Mouse (Mus musculus) testis, adult 2 months (tissue): ENCODE data around the gene Ugt1a5. TPM values are rescaled to one million over a fixed set of nuclear protein-coding genes. Genes with fewer than 3 reads are reported as not detected.

Source experiments
- H3K27ac ChIP-seq: fragments of 200-500 bp; 2 replicates; pipeline ENCODE4 v1.5.1; 2012; ENCODE audit warnings: low read depth, low read length; ENCODE audit not compliant: control insufficient read depth, insufficient read depth
- H3K27me3 ChIP-seq: fragments of 200-500 bp; 2 replicates; pipeline ENCODE4 v1.6.1; 2012; ENCODE audit warnings: mild to moderate bottlenecking, low read length, moderate library complexity; ENCODE audit not compliant: control insufficient read depth, insufficient read depth
- H3K36me3 ChIP-seq: fragments of 200-500 bp; 2 replicates; pipeline ENCODE4 v1.6.1; 2012; ENCODE audit warnings: mild to moderate bottlenecking, low read length; ENCODE audit not compliant: control insufficient read depth, insufficient read depth
- H3K4me1 ChIP-seq: fragments of 200-500 bp; 2 replicates; pipeline ENCODE4 v1.6.1; 2012; ENCODE audit warnings: low read length; ENCODE audit not compliant: control insufficient read depth, insufficient read depth
- H3K4me3 ChIP-seq: fragments of 200-500 bp; 2 replicates; pipeline ENCODE4 v1.5.1; 2012; ENCODE audit warnings: low read depth, mild to moderate bottlenecking, low read length, moderate library complexity, mixed read lengths; ENCODE audit not compliant: control insufficient read depth
- CTCF ChIP-seq: fragments of 200-500 bp; IDR thresholded peaks from 2 replicates; pipeline ENCODE4 v1.5.1; 2012; ENCODE audit warnings: low read depth, mild to moderate bottlenecking, inconsistent platforms, low read length, moderate library complexity; ENCODE audit not compliant: control insufficient read depth, insufficient read depth, insufficient replicate concordance
- POLR2A ChIP-seq: fragments of 200-500 bp; IDR thresholded peaks from 2 replicates; pipeline ENCODE4 v1.6.1; 2012; ENCODE audit warnings: low read depth, mild to moderate bottlenecking, inconsistent platforms, low read length, moderate library complexity; ENCODE audit not compliant: control insufficient read depth
- polyA plus RNA-seq: library from polyadenylated mRNA; depleted of rRNA; stranded (reverse); fragments of >200 nt; gene quantifications from 2 replicates; pipeline ENCODE4 v1.2.3, GENCODE M21; 2012

Gene Ugt1a5
- polyA plus RNA-seq, 1 experiment = 0.09 TPM

DNA sequence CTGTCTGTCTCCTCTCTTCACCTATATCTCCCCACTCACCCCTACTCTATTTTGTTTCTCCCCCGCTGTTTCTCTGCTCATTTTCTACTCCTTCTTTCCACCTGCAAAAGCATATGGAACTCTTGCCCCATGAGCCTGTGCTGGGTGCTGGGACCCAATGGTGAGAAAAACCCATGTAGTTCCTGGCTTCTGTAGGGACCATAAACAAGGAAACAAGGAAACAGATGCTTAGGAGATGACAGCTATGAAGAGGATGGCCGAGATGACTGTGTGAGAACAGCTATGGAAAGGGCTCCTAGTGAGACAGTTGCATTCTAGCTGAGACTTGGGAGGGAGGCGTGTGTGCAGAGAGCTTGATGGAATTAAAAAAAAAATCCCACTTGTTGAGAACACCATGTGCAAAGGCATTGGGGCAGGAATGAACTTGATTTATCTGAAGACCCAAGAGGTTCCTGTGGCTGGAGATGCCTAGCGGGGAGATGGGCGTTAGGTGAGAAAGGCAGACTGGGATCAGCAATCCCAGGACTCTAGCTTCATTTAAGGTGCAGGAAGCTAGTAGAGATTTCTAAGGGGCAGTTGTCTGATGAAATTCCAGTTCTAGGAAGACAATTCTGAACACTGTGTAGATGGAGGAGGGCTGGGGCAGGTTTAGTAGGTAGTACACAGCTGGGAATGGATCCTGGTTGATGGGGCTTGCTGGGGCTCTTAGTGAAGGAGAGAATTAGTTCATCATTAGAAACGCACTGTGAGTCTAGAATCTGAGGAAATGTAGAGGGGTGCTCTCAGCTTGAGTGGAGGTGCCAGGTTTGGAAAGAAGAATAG lies 65.4 kb downstream of the Ugt1a5 start:
- TF ChIP-seq CTCF = no peak
- no peak for TF ChIP-seq POLR2A
- no peaks in the 10 kb centered on the region; the same call in 1 of the 2 replicates for H3K36me3 ChIP-seq

DNA sequence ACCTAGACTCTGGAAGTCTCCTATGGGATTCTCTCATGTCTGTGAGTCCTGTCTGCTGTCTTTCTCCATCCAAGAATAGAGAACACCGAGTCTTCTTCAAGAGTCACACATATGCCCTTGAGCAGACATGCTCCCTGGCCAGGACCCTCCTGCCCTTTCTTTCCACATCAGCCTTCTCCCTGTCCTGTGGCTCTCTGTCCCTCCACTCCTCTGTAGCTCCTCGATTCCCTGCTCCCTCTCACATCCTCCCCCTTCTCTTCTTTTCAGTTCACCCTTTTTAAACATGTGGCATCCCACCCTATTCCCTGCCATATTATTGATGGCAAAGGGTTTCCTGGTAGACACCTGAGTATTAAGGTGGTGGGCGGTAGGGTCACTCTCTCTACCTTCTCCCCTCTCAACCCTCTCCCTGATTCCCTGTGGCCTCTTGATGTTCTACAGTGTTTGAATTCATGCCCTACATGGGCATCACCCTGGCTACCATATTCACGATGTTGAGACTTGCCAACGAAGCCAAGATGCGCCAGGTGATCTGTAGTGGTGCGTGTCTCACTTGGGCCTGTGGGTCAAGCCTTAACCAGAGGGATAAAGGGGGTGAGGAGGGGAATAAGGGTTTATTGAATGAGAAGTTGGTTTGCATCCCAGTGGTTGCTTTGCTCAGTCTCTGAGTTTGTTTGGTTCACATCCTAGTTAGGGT lies 66.1 kb downstream of the Ugt1a5 start:
- no peaks in the 10 kb centered on the region for H3K27me3 ChIP-seq
- TF ChIP-seq POLR2A (no peak), CTCF (no peak)

More for the DNA sequence above, 65.4 kb downstream of the Ugt1a5 start:
- H3K27ac ChIP-seq = no peak overlapping the region
- no peaks in the 10 kb centered on the region for H3K27me3 ChIP-seq
- H3K4me3 ChIP-seq = no peak overlapping the region
- H3K4me1 ChIP-seq = peaks cover 2% of the 10 kb centered on the region; the same call in 1 of the 2 replicates

DNA sequence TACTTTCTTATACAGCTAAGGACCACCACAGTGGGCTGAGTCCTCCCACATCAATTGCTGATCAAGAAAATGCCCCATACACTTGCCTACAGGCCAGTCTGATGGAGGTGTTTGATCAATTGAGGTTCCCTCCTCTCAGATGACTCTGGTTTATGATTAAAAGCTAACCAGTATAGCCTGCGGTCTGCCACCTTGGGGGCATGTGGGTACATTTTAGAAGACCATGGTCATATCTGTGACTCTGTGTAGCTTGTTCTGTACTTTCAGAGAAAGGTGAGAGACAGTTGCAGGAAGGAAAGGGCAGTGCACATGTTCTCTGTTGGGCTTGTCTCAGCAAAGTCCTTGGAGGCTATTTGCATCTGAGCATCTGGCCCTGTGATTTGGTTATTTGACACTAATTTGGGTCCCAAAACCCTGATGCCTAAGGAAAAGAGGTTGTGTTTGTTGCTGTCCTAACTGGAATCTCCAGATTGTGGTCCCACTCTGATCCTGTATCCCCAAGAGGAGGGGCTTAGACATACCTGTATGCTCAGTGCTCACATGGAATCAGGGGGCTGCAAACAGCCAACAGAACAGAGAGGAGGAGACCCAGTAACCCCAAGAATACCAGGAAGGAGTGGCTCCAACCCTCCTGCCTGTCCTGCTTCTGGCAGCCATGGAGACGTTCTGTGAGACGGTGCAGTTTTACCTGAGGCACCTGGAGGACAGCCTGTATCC lies 67.0 kb downstream of the Ugt1a5 start:
- no peaks in the 10 kb centered on the region for H3K4me1 ChIP-seq
- TF ChIP-seq POLR2A = no peak
- no peak for TF ChIP-seq CTCF
- no peaks in the 10 kb centered on the region; the same call in 1 of the 2 replicates for H3K36me3 ChIP-seq
- no peak overlapping the region for H3K4me3 ChIP-seq
- no peaks in the 10 kb centered on the region for H3K27me3 ChIP-seq
- no peak overlapping the region for H3K27ac ChIP-seq

More for the DNA sequence above, 66.1 kb downstream of the Ugt1a5 start:
- Histone ChIP-seq H3K36me3 (no peaks in the 10 kb centered on the region; the same call in 1 of the 2 replicates), H3K27ac (no peak overlapping the region), H3K4me3 (no peak overlapping the region), H3K4me1 (no peaks in the 10 kb centered on the region; the same call in 1 of the 2 replicates)

DNA sequence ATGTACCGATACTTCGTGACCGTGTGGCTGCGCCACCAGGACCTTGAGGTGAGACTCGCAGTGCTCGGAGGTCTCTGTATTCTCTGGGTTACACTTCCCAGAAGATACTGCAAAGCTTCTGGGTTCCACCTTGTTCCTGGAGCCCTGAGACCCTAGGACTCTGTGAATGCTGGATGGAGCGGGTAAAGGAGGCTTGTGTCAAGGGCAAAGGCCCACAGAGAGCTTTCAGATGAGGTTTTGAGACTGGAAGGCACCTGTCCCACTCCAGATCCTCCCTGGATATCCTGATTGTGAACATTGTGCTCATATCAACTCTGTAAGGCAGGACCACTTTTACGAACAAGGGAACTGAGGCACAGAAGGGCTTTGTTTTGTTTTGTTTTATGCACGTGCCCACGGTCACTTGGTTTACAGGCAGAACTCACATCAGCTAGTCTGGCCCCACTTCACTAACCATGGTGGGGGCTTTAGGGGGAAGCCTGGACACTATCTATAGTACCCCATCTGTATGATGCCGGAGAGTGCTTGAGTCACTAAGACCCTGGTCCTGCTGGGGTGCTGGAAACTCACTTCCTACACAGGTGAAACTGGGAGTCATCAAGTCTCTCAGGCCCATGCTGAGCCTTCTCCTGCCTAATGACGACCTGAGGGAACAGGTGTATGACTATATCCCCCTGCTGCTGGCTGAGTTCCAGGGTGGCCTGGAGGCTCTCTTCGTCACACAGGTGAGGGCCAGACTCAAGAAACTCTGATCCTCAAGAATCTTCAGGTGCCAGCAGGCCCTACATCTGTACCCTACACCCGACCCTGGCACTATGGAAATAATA lies 67.8 kb downstream of the Ugt1a5 start:
- no peaks in the 10 kb centered on the region for H3K27me3 ChIP-seq
- H3K36me3 ChIP-seq = no peaks in the 10 kb centered on the region; the same call in 1 of the 2 replicates
- no peak overlapping the region for H3K27ac ChIP-seq
- H3K4me1 ChIP-seq = no peaks in the 10 kb centered on the region
- no peak overlapping the region for H3K4me3 ChIP-seq
- TF ChIP-seq POLR2A (no peak), CTCF (no peak)

DNA sequence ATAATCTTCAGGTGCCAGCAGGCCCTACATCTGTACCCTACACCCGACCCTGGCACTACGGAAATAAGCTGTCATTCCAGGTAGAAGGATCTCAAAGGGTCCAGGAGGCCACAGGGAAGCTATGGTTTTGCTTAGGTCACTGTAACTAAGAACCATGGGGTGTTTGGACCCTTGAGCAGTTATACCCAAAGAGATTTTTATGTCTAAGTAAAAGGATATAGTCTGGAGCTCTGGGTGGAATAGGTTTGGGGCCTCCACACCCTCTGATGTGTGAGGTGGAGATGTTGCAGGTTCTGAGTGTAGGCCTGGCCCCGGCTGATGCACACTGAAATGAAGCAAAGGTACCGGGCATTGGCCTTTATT lies 68.4 kb downstream of the Ugt1a5 start:
- Histone ChIP-seq H3K36me3 (no peaks in the 10 kb centered on the region), H3K27me3 (no peaks in the 10 kb centered on the region), H3K27ac (no peak overlapping the region), H3K4me3 (no peak overlapping the region), H3K4me1 (no peaks in the 10 kb centered on the region)
- TF ChIP-seq POLR2A (no peak), CTCF (no peak)

DNA sequence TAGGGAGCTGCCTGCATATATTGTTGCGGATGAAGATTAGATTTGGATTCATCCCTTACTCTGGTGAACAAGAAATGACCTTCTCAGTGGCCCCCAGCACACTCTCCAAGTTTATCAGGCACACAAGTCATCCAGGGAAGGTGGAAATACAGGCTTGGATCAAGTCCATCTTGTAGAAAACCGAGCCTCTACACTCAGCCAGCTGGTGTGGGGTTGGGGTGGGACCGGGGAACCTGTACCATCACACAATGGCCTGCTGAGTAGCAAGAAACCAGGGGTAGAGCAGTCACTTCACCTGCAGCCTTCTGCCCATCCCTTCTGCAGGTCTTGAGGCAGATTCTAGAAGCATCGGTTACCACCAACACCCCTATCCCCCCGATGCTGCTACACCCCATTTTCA lies 68.8 kb downstream of the Ugt1a5 start:
- Histone ChIP-seq H3K36me3 (no peaks in the 10 kb centered on the region), H3K4me1 (no peaks in the 10 kb centered on the region), H3K27me3 (no peaks in the 10 kb centered on the region), H3K4me3 (no peak overlapping the region), H3K27ac (no peak overlapping the region)
- TF ChIP-seq CTCF (no peak), POLR2A (no peak)
